Mouse (Mus musculus) heart, postnatal 0 days (tissue): ENCODE results near the gene Pmf1. TPM values are rescaled to one million over a fixed set of nuclear protein-coding genes. Genes with fewer than 3 reads are reported as not detected.

Source experiments
- ATAC-seq: fragments of 200-750 bp; cut with Nextera tagmentation; 2 replicates; pipeline ENCODE4 v1.8.0; 2017; ENCODE audit warnings: low read depth, moderate number of reproducible peaks, moderate library complexity; ENCODE audit not compliant: insufficient read depth
- DNase-seq: peaks from one replicate; pipeline ENCODE4 v3.0.0-alpha.2; 2016; ENCODE audit warnings: low spot score
- H3K27ac ChIP-seq: fragments of 300-500 bp; sonication (generic); 2 replicates; pipeline ENCODE4 v1.5.1; 2014; ENCODE audit warnings: low read depth, mild to moderate bottlenecking
- H3K27me3 ChIP-seq: fragments of 300-500 bp; sonication (generic); 2 replicates; pipeline ENCODE4 v1.6.1; 2014; ENCODE audit warnings: low read length, mixed read lengths; ENCODE audit not compliant: control insufficient read depth, insufficient read depth
- H3K36me3 ChIP-seq: fragments of 300-500 bp; sonication (generic); replicated peaks from 2 replicates; pipeline ENCODE4 v1.6.1; 2014; ENCODE audit warnings: low read length, mixed read lengths; ENCODE audit not compliant: control insufficient read depth, insufficient read depth
- H3K4me1 ChIP-seq: fragments of 300-500 bp; sonication (generic); 2 replicates; pipeline ENCODE4 v1.6.1; 2014; ENCODE audit warnings: antibody characterized with exemption; ENCODE audit not compliant: control insufficient read depth, insufficient read depth
- H3K4me2 ChIP-seq: fragments of 300-500 bp; sonication (generic); 2 replicates; pipeline ENCODE4 v1.6.1; 2014; ENCODE audit warnings: low read depth, mild to moderate bottlenecking, low read length, moderate library complexity
- H3K4me3 ChIP-seq: fragments of 300-500 bp; sonication (generic); 2 replicates; pipeline ENCODE4 v1.5.1; 2014; ENCODE audit warnings: low read depth, low read length
- H3K9ac ChIP-seq: fragments of 300-500 bp; sonication (generic); replicated peaks from 2 replicates; pipeline ENCODE4 v1.6.1; 2014; ENCODE audit warnings: low read depth, low read length, mixed read lengths
- H3K9me3 ChIP-seq: fragments of 300-500 bp; sonication (generic); replicated peaks from 2 replicates; pipeline ENCODE4 v1.6.1; 2016; ENCODE audit warnings: low read length; ENCODE audit not compliant: control insufficient read depth
- CTCF ChIP-seq: IDR thresholded peaks from 2 replicates; pipeline ENCODE4 v1.5.1; 2016; ENCODE audit warnings: antibody characterized with exemption, control low read depth, low read depth
- EP300 ChIP-seq: IDR thresholded peaks from 2 replicates; pipeline ENCODE4 v1.6.1; 2016; ENCODE audit warnings: antibody characterized with exemption, low read depth
- WGBS: fragments of 180-500 bp; shearing (Covaris S2); extraction: QIAGEN DNeasy Blood & Tissue Kit; methylation state at CpG from one replicate; pipeline ENCODE4 v1.1.7; 2014; 5-methylcytosine and 5-hydroxymethylcytosine counted together
- polyA plus RNA-seq: library from polyadenylated mRNA; unstranded; fragments of >200 nt; fragmentation: Nextera tagmentation; extraction: Ambion mirVana; gene quantifications from 2 replicates; pipeline ENCODE4 v1.2.1, GENCODE M21; 2015
- total RNA-seq: library from RNA; depleted of rRNA; stranded (reverse); fragments of >200 nt; gene quantifications from 2 replicates; pipeline ENCODE4 v1.2.3, GENCODE M21; 2014; ENCODE audit warnings: low replicate concordance

Pmf1 gene
- total and polyA plus RNA-seq, 2 experiments from 2014 or later, result 62.9 to 116 TPM

GRCm38 (mm10) chr3:88407090-88407489 lies 3.0 kb downstream of the Pmf1 start:
- Histone ChIP-seq H3K27ac (no peak overlapping the region), H3K27me3 (no peaks in the 10 kb centered on the region), H3K36me3 (peaks cover 6% of the 10 kb centered on the region), H3K4me1 (peaks cover 12% of the 10 kb centered on the region; the same call in 1 of the 2 replicates), H3K4me3 (no peak overlapping the region), H3K9ac (no peak overlapping the region), H3K9me3 (no peaks in the 10 kb centered on the region), H3K4me2 (no peak overlapping the region)
- ATAC-seq (no peak), DNase-seq (peak; percentile 87)
- whole genome bisulfite sequencing, result 0% methylated on average over 2 of the region's 2 CpGs
- TF ChIP-seq CTCF (peak; percentile 94), EP300 (no peak)

- ATAC-seq (no peak), DNase-seq (no peak)
- Histone ChIP-seq H3K36me3 (peaks cover 10% of the 10 kb centered on the region; the same call in 1 of the 2 replicates), H3K27ac (no peak overlapping the region), H3K4me1 (no peaks in the 10 kb centered on the region), H3K27me3 (no peaks in the 10 kb centered on the region), H3K4me2 (no peak overlapping the region), H3K4me3 (no peak overlapping the region), H3K9me3 (no peaks in the 10 kb centered on the region), H3K9ac (no peak overlapping the region)
- TF ChIP-seq CTCF (no peak), EP300 (no peak)
- 93% methylated on average over 10 of the region's 10 CpGs for WGBS
Measured at GRCm38 (mm10) chr3:88403522-88404230, 6.5 kb downstream of the Pmf1 start.

GRCm38 (mm10) chr3:88398666-88399065 lies 11.5 kb downstream of the Pmf1 start:
- ATAC-seq, result no peak

GRCm38 (mm10) chr3:88395742-88396141 lies 14.4 kb downstream of the Pmf1 start:
- WGBS, result 88% methylated on average over 8 of the region's 8 CpGs
- Histone ChIP-seq H3K4me3 (no peak overlapping the region), H3K27me3 (no peaks in the 10 kb centered on the region), H3K36me3 (peaks cover 15% of the 10 kb centered on the region), H3K9ac (no peak overlapping the region), H3K27ac (no peak overlapping the region), H3K4me1 (no peaks in the 10 kb centered on the region), H3K9me3 (no peaks in the 10 kb centered on the region), H3K4me2 (no peak overlapping the region)
- DNase-seq (no peak), ATAC-seq (no peak)
- TF ChIP-seq EP300 (no peak), CTCF (no peak)

More at GRCm38 (mm10) chr3:88398666-88399065, 11.5 kb downstream of the Pmf1 start:
- Histone ChIP-seq H3K36me3 (peaks cover 21% of the 10 kb centered on the region), H3K9me3 (no peaks in the 10 kb centered on the region), H3K4me1 (no peaks in the 10 kb centered on the region), H3K27ac (no peak overlapping the region), H3K27me3 (no peaks in the 10 kb centered on the region), H3K4me2 (no peak overlapping the region), H3K4me3 (no peak overlapping the region), H3K9ac (no peak overlapping the region)
- no peak for DNase-seq
- TF ChIP-seq EP300, result no peak
- TF ChIP-seq CTCF, result no peak
- WGBS, result 94% methylated on average over 2 of the region's 2 CpGs

GRCm38 (mm10) chr3:88395288-88395687 lies 14.8 kb downstream of the Pmf1 start:
- WGBS, result 94% methylated on average over 6 of the region's 6 CpGs
- peaks cover 15% of the 10 kb centered on the region for H3K36me3 ChIP-seq
- H3K4me1 ChIP-seq, result no peaks in the 10 kb centered on the region

More at GRCm38 (mm10) chr3:88395288-88395687, 14.8 kb downstream of the Pmf1 start:
- no peak for TF ChIP-seq EP300
- TF ChIP-seq CTCF, result no peak
- Histone ChIP-seq H3K9ac (no peak overlapping the region), H3K9me3 (no peaks in the 10 kb centered on the region), H3K27me3 (no peaks in the 10 kb centered on the region), H3K4me2 (no peak overlapping the region), H3K27ac (no peak overlapping the region), H3K4me3 (no peak overlapping the region)
- ATAC-seq (no peak), DNase-seq (no peak)
